Mouse (Mus musculus) heart, postnatal 10 days (tissue): ENCODE results near the gene Dennd4a. TPM values are rescaled to one million over a fixed set of nuclear protein-coding genes. Genes with fewer than 3 reads are reported as not detected.

Experiments used
- DNase-seq, 2 experiments: peaks; one replicate each; pipeline ENCODE4 v3.0.0; 2021
- intact Hi-C: fragments of 180-260 bp; cut with DNase I; formaldehyde crosslinking; loops from one replicate; pipeline ENCODE4 v1.15.1; 2025
- total RNA-seq, 2 experiments: library from RNA; stranded (reverse); gene quantifications; 2 replicates each; pipeline ENCODE4 v1.2.3; 2021

The Dennd4a gene
- total RNA-seq, 2 experiments from 2014 or later, result 11.8 to 12.0 TPM

GRCm38 (mm10) chr9:64947483-64948095, 136.4 kb downstream of the Dennd4a start:
- no peak for DNase-seq
- intact Hi-C loops, result no loop called here

DNA sequence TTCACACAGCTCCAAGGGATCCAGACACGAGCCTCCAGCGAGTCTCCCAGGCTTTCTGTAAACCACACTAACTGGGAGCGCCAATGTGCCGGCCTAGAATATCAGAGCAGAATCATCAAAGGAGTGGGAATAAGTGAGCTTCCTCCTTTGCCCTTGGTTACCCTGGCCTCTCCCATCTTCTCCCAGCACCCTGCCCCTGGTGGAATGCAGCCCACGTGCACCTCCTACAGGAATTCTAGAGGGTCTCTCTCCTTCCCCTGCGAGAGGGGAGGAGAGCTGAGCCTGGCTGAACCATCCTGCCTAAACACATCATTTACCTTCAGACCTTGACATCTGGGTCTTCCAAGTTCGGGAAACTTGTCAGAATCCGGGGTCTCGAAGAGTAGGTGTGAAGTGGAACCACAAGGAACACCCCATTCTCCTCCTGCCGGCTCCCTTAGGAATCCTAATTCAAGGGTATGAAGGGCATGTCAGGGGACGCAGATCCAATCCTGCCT, 140.1 kb downstream of the Dennd4a start, which contains the start of gene Slc24a1:
TSS of gene Slc24a1 (minus strand) at position 447 of the 497 bp plus-strand sequence.
- intact Hi-C loops, result no loop called here
- no peak for DNase-seq

DNA sequence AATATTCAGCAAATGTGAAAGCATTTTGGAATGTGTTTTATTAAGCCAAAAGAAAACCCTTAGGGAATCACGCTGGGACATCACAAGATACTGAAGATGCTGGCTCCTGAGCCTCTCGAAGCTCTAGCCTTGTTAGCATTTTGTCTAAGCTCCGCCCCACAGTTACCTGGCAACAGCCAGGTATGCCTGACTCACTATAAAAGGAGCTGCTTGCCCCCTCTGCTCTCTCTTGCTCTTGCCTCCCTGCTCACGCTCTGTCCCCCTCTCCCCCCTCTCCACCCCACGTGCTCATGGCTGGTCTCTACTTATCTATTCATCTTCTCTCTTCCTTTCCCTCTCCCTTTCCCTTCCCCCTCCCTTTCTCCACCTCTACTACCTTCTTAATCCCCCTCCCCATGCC, 140.9 kb downstream of the Dennd4a start:
- DNase-seq, result no peak
- intact Hi-C loops, result no loop called here

GRCm38 (mm10) chr9:64953190-64953589, 142.1 kb downstream of the Dennd4a start:
- no peak for DNase-seq
- intact Hi-C loops, result no loop called here

DNA sequence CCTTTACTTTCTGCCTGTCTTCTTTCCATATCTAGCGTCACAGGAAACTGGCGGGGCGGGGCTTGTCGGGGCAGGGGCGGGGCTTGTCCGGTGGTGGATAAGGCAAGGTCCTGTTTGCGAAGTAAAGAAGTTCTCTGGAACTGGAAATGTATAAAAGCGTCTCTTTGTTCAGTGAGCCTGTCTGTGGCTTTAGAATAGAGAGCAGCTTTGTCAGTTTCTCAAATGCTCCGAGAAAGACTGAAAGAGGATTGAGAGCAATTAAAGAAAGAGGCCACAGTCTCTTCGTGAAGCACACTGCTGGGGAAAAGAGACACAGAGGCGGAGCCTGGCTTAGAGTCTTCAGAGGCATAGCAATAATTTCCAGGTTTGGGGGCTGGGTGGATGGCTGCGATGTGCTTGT, 145.2 kb downstream of the Dennd4a start:
- intact Hi-C loops, result no loop called here
- DNase-seq, result peak in 1 of 2 experiments; percentile 26

DNA sequence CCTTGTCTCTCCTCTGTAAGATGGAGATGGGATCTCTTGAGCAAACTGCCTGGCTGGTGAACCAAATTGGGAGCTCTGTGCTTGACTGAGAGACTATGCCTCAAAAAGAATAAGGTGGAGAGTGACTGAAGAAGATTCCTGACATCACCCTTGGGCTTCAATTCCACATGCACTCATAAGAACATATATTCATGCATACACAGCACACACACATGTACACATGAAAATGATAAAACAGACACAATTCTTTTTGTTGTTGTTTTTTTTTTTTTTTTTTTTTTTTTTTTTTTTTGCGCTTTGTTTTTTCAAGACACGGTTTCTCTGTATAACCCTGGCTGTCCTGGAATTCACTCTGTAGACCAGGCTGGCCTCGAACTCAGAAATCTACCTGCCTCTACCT, 146.1 kb downstream of the Dennd4a start:
- intact Hi-C loops, result no loop called here
- DNase-seq, result no peak

DNA sequence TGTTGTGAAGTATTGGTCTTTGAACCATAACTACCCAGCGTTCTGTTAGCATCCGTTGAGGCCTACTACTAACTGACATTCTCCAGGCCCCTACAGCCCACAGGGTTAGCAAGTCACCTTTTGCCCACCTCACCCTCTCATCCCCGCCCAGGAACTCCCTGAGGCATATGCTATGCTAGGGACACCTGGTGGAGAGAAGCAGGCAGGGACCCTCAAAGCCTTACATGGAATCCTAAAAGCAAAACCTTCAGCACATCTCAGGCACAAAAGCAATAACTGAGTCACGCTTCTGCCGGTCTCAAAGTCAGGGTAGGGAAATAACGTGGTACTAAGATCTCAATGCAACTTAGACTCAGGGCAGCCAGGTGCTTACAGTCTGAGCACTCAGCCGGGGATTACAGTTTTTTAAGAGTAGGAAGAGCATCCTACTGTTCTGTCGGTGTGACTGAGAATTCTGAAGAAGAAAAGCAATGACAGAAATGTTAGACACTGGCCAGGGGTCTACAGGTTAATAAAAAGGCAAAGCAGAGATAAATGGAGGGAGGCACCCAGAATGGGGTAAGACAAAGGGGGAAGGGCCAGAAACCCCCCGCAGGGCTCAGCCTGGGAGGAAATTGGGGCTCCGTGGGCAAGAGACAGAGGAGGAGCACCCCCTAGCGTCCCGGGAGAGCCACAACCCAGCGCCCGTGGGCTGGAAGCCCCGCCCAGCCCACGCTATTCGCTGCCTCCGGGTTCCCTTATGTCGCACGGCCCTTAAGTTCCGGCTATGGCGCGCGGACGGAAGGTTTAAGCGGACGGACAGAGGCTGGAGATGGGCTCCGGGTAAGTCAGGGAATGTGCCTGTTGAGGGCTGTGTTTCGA, 149.2 kb downstream of the Dennd4a start, which contains the start of gene Ints14:
TSS of gene Ints14 (plus strand) at position 789 of the 861 bp plus-strand sequence.
- DNase-seq, result peak; percentile 98 to 99
- intact Hi-C loops, result loop anchor here (2.0 to 10.0 kb wide), 4 partner anchors 182 to 686 kb away; partner anchors contain the start of gene Dis3l

GRCm38 (mm10) chr9:64960978-64961320, 149.8 kb downstream of the Dennd4a start:
- no peak for DNase-seq
- intact Hi-C loops, result loop anchor here (1.0 to 10.0 kb wide), 5 partner anchors 182 to 686 kb away; partner anchors contain the start of gene Dis3l

Other genes with a start within 250 kb of the Dennd4a start
- 100 to 1,000 TPM; 274 to 276 TPM for gene Rab11a, start 73.6 kb upstream of the Dennd4a start, total RNA-seq
- under 1 TPM; 0.07 to 0.22 TPM for gene Slc24a1, start 140.3 kb downstream of the Dennd4a start, total RNA-seq
- 10 to 100 TPM; 25.7 to 27.0 TPM for gene Ints14, start 149.6 kb downstream of the Dennd4a start, total RNA-seq
- 10 to 100 TPM; 19.3 to 22.2 TPM for gene Hacd3, start 210.4 kb downstream of the Dennd4a start, total RNA-seq
- gene Dpp8, start 221.1 kb downstream of the Dennd4a start, total RNA-seq, result 10 to 100 TPM; 66.6 to 72.7 TPM